Mouse (Mus musculus): ENCODE measurements at regions not wholly inside any gene's neighbourhood (a gene's known extent, or its start where the extent isn't known, plus 50 kb on each side); places are given as distances from the start of the nearest gene placed in this dataset.

- DNase-seq (ENCODE audit: low read depth, low spot score): no peak
These were observed 1561.2 kb upstream of the Zeb2 start for GRCm38 (mm10) chr2:46678366-46678765.

- DNase-seq (ENCODE audit: low read depth, low spot score): no peak
These were observed 1552.5 kb upstream of the Zeb2 start for GRCm38 (mm10) chr2:46669517-46670291.

- no peak for DNase-seq (ENCODE audit: low read depth, low spot score)
These were observed 1549.8 kb upstream of the Zeb2 start for GRCm38 (mm10) chr2:46666990-46667337.

GRCm38 (mm10) chr2:46666084-46666989, 1549.1 kb upstream of the Zeb2 start:
- no peak for DNase-seq (ENCODE audit: low read depth, low spot score)

- no peak for DNase-seq (ENCODE audit: low read depth, low spot score)
These were observed 1544.7 kb upstream of the Zeb2 start for GRCm38 (mm10) chr2:46661876-46662275.

GRCm38 (mm10) chr2:46660577-46660976, 1543.4 kb upstream of the Zeb2 start:
- DNase-seq (ENCODE audit: low read depth, low spot score): no peak

- no peak for DNase-seq (ENCODE audit: low read depth, low spot score)
These were observed 1538.1 kb upstream of the Zeb2 start for GRCm38 (mm10) chr2:46655289-46655688.

GRCm38 (mm10) chr2:46652616-46653015, 1535.4 kb upstream of the Zeb2 start:
- DNase-seq (ENCODE audit: low read depth, low spot score): no peak

GRCm38 (mm10) chr2:46646366-46646765, 1529.2 kb upstream of the Zeb2 start:
- DNase-seq (ENCODE audit: low read depth, low spot score): no peak

- no peak for DNase-seq (ENCODE audit: low read depth, low spot score)
These were observed 1492.0 kb upstream of the Zeb2 start for GRCm38 (mm10) chr2:46609217-46609616.

- no peak for DNase-seq (ENCODE audit: low read depth, low spot score)
These were observed 1464.6 kb upstream of the Zeb2 start for GRCm38 (mm10) chr2:46581773-46582172.

GRCm38 (mm10) chr2:46570416-46570815, 1453.2 kb upstream of the Zeb2 start:
- DNase-seq (ENCODE audit: low read depth, low spot score): no peak

- DNase-seq (ENCODE audit: low read depth, low spot score): no peak
These were observed 1416.2 kb upstream of the Zeb2 start for GRCm38 (mm10) chr2:46533395-46533794.

GRCm38 (mm10) chr2:46530686-46531085, 1413.5 kb upstream of the Zeb2 start:
- DNase-seq (ENCODE audit: low read depth, low spot score): no peak

- DNase-seq (ENCODE audit: low read depth, low spot score): no peak
These were observed 1408.0 kb upstream of the Zeb2 start for GRCm38 (mm10) chr2:46525223-46525622.

GRCm38 (mm10) chr2:46524625-46525024, 1407.4 kb upstream of the Zeb2 start:
- DNase-seq (ENCODE audit: low read depth, low spot score): no peak

- no peak for DNase-seq (ENCODE audit: low read depth, low spot score)
These were observed 1404.2 kb upstream of the Zeb2 start for GRCm38 (mm10) chr2:46521147-46521965.

GRCm38 (mm10) chr2:46512237-46513028, 1395.2 kb upstream of the Zeb2 start:
- DNase-seq (ENCODE audit: low read depth, low spot score): no peak

- DNase-seq (ENCODE audit: low read depth, low spot score): peak; percentile 36
These were observed 1389.8 kb upstream of the Zeb2 start for GRCm38 (mm10) chr2:46506951-46507350.

- DNase-seq (ENCODE audit: low read depth, low spot score): no peak
These were observed 1385.9 kb upstream of the Zeb2 start for GRCm38 (mm10) chr2:46503074-46503473.

GRCm38 (mm10) chr2:46492299-46492698, 1375.1 kb upstream of the Zeb2 start:
- DNase-seq (ENCODE audit: low read depth, low spot score): no peak
